Mouse (Mus musculus) liver, adult 2 months (tissue): ENCODE data around the gene Fam78b.

Source experiments
- CTCF ChIP-seq: fragments of 200-500 bp; IDR thresholded peaks from 2 replicates; pipeline ENCODE4 v1.5.1; 2011; ENCODE audit warnings: low read depth, low read length, control low read depth
- POLR2A ChIP-seq: fragments of 200-500 bp; IDR thresholded peaks from 2 replicates; pipeline ENCODE4 v1.6.1; 2011; ENCODE audit warnings: low read length, control low read depth; ENCODE audit not compliant: insufficient read depth; ENCODE audit errors: extremely low read depth

GRCm38 (mm10) chr1:167065541-167065940 is 64.3 kb downstream of the Fam78b start:
- TF ChIP-seq CTCF (no peak), POLR2A (no peak)
